Mouse (Mus musculus): ENCODE data around the gene Col4a2.
A peak's percentile ranks its signal among the peaks of the same experiment; 100 is the strongest.

Col4a2 gene

GRCm38 (mm10) chr8:11382059-11382810, 69.6 kb downstream of the Col4a2 start:
- peak; percentile 68 for DNase-seq (ENCODE audit: low read depth, low spot score)

- no peak for DNase-seq (ENCODE audit: low read depth, low spot score)
These were observed 70.3 kb downstream of the Col4a2 start for GRCm38 (mm10) chr8:11382933-11383332.

- no peak for DNase-seq (ENCODE audit: low read depth, low spot score)
These were observed 70.8 kb downstream of the Col4a2 start for GRCm38 (mm10) chr8:11383379-11383778.

GRCm38 (mm10) chr8:11384841-11385240, 72.2 kb downstream of the Col4a2 start:
- no peak for DNase-seq (ENCODE audit: low read depth, low spot score)

- DNase-seq (ENCODE audit: low read depth, low spot score) = peak; percentile 65
These were observed 72.8 kb downstream of the Col4a2 start for GRCm38 (mm10) chr8:11385272-11385905.

GRCm38 (mm10) chr8:11387282-11387681, 74.7 kb downstream of the Col4a2 start:
- no peak for DNase-seq (ENCODE audit: low read depth, low spot score)

- no peak for DNase-seq (ENCODE audit: low read depth, low spot score)
These were observed 76.9 kb downstream of the Col4a2 start for GRCm38 (mm10) chr8:11389275-11390050.

GRCm38 (mm10) chr8:11392739-11393138, 80.1 kb downstream of the Col4a2 start:
- DNase-seq (ENCODE audit: low read depth, low spot score) = peak; percentile 77

GRCm38 (mm10) chr8:11393161-11393560, 80.6 kb downstream of the Col4a2 start:
- DNase-seq (ENCODE audit: low read depth, low spot score) = no peak

GRCm38 (mm10) chr8:11393607-11394006, 81.0 kb downstream of the Col4a2 start:
- no peak for DNase-seq (ENCODE audit: low read depth, low spot score)

GRCm38 (mm10) chr8:11394773-11395172, 82.2 kb downstream of the Col4a2 start:
- no peak for DNase-seq (ENCODE audit: low read depth, low spot score)

GRCm38 (mm10) chr8:11395601-11396000, 83.0 kb downstream of the Col4a2 start:
- DNase-seq (ENCODE audit: low read depth, low spot score) = no peak

- no peak for DNase-seq (ENCODE audit: low read depth, low spot score)
These were observed 83.5 kb downstream of the Col4a2 start for GRCm38 (mm10) chr8:11396111-11396510.

- DNase-seq (ENCODE audit: low read depth, low spot score) = no peak
These were observed 84.5 kb downstream of the Col4a2 start for GRCm38 (mm10) chr8:11397126-11397525.

GRCm38 (mm10) chr8:11399706-11400105, 87.1 kb downstream of the Col4a2 start:
- no peak for DNase-seq (ENCODE audit: low read depth, low spot score)

- no peak for DNase-seq (ENCODE audit: low read depth, low spot score)
These were observed 87.6 kb downstream of the Col4a2 start for GRCm38 (mm10) chr8:11400244-11400643.

- no peak for DNase-seq (ENCODE audit: low read depth, low spot score)
These were observed 88.6 kb downstream of the Col4a2 start for GRCm38 (mm10) chr8:11401183-11401582.

GRCm38 (mm10) chr8:11402220-11402619, 89.6 kb downstream of the Col4a2 start:
- DNase-seq (ENCODE audit: low read depth, low spot score) = no peak

GRCm38 (mm10) chr8:11403813-11404212, 91.2 kb downstream of the Col4a2 start:
- no peak for DNase-seq (ENCODE audit: low read depth, low spot score)

- no peak for DNase-seq (ENCODE audit: low read depth, low spot score)
These were observed 92.0 kb downstream of the Col4a2 start for GRCm38 (mm10) chr8:11404614-11405013.

- DNase-seq (ENCODE audit: low read depth, low spot score) = no peak
These were observed 93.3 kb downstream of the Col4a2 start for GRCm38 (mm10) chr8:11405722-11406481.

Measured in ES-CJ7 (cell line).